9 mouse cellular contexts compared by ENCODE assay signal in genomic region chr5:122770304-122770703, GRCm38 (mm10). TPM values are rescaled to one million over a fixed set of nuclear protein-coding genes. Genes with fewer than 3 reads are reported as not detected.
DNase-seq lines count a peak whose midpoint lies in the region; ATAC-seq and TF ChIP-seq lines count a peak whose summit lies in the region.
"Had no signal": no experiment of that assay in that cellular context is flagged by ENCODE, and none has a peak within 500 bp of the region (broad histone marks: within the 10 kb centered on the region; RNA-seq: fewer than 3 reads in every experiment).

No protein-coding gene starts in this region.

- in situ Hi-C loops in ES-E14 (cut with MboI; ENCODE audit: low sequenced_read_pairs in 2 of 2, unreplicated experiment in 2 of 2): no loop called here

- intact Hi-C loops in left cerebral cortex, postnatal 14 days (cut with DNase I): no loop called here

- 43% methylated on average over 7 of the region's 7 CpGs for WGBS in embryonic facial prominence, embryonic 15.5 days
- 58% methylated on average over 7 of the region's 7 CpGs for WGBS in limb, embryonic 13.5 days
- 59% methylated on average over 7 of the region's 7 CpGs for WGBS in stomach, embryonic 15.5 days
- WGBS in forebrain, embryonic 14.5 days: 80% methylated on average over 7 of the region's 7 CpGs

- peaks cover 7 to 18% of the 10 kb centered on the region in 2 experiments for H3K4me1 ChIP-seq in ES-E14 (ENCODE audit: control insufficient read depth in 2 of 2, insufficient read depth in 2 of 2, low read length in 2 of 2, poor library complexity in 1 of 2)
- H3K4me1 ChIP-seq in embryonic facial prominence, embryonic 15.5 days: peaks cover 26% of the 10 kb centered on the region
- peaks cover 14% of the 10 kb centered on the region for H3K4me1 ChIP-seq in limb, embryonic 13.5 days
- H3K4me1 ChIP-seq in stomach, embryonic 15.5 days: peaks cover 8% of the 10 kb centered on the region; the same call in 1 of the 2 replicates
- H3K4me1 ChIP-seq in forebrain, embryonic 14.5 days (ENCODE audit: control insufficient read depth, insufficient read depth, low read length): no peaks in the 10 kb centered on the region

- H3K4me2 ChIP-seq in embryonic facial prominence, embryonic 15.5 days (replicated peaks): 0 out of 2 replicates have a peak overlapping the region, but pooled peaks have one; percentile 13
- no peak overlapping the region; the same call in 1 of the 2 replicates for H3K4me2 ChIP-seq in limb, embryonic 13.5 days (replicated peaks)
- no peak overlapping the region for H3K4me2 ChIP-seq in stomach, embryonic 15.5 days
- no peak overlapping the region for H3K4me2 ChIP-seq in forebrain, embryonic 14.5 days (ENCODE audit: low read length)

- ATAC-seq in embryonic facial prominence, embryonic 15.5 days (ENCODE audit: insufficient number of reproducible peaks, low FRiP score, low TSS enrichment, low read depth): no peak
- ATAC-seq in limb, embryonic 13.5 days (ENCODE audit: low FRiP score, low read depth): no peak
- ATAC-seq in stomach, embryonic 15.5 days (ENCODE audit: insufficient read depth, low FRiP score, low read depth): no peak
- no peak for ATAC-seq in forebrain, embryonic 14.5 days

- H3K27me3 ChIP-seq in embryonic facial prominence, embryonic 15.5 days: no peaks in the 10 kb centered on the region
- no peaks in the 10 kb centered on the region for H3K27me3 ChIP-seq in limb, embryonic 13.5 days
- no peaks in the 10 kb centered on the region for H3K27me3 ChIP-seq in stomach, embryonic 15.5 days (replicated peaks)
- no peaks in the 10 kb centered on the region for H3K27me3 ChIP-seq in forebrain, embryonic 14.5 days (replicated peaks; ENCODE audit: control insufficient read depth, insufficient read depth, low read length)
- H3K27me3 ChIP-seq: CH12.LX had no signal

- peak overlapping the region; percentile 2; the same call in 1 of the 2 replicates for H3K27ac ChIP-seq in ES-E14 (ENCODE audit: insufficient read depth, low read depth, low read length, poor library complexity, severe bottlenecking)
- H3K27ac ChIP-seq in embryonic facial prominence, embryonic 15.5 days (replicated peaks): peak overlapping the region; percentile 85
- peak overlapping the region; percentile 73 for H3K27ac ChIP-seq in limb, embryonic 13.5 days
- peak overlapping the region; percentile 67 for H3K27ac ChIP-seq in stomach, embryonic 15.5 days
- H3K27ac ChIP-seq in forebrain, embryonic 14.5 days (ENCODE audit: low read depth, low read length): no peak overlapping the region

- no peak overlapping the region for H3K4me3 ChIP-seq in ES-E14 (ENCODE audit: insufficient read depth in 1 of 2, low read depth in 1 of 2, low read length in 2 of 2, poor library complexity in 1 of 2, severe bottlenecking in 1 of 2)
- no peak overlapping the region for H3K4me3 ChIP-seq in embryonic facial prominence, embryonic 15.5 days (replicated peaks)
- H3K4me3 ChIP-seq in limb, embryonic 13.5 days: no peak overlapping the region
- H3K4me3 ChIP-seq in stomach, embryonic 15.5 days (replicated peaks): no peak overlapping the region
- H3K4me3 ChIP-seq in forebrain, embryonic 14.5 days (ENCODE audit: low read depth, low read length): no peak overlapping the region

- H3K36me3 ChIP-seq in ES-E14 (ENCODE audit: control insufficient read depth, insufficient read depth, low read length, poor library complexity, severe bottlenecking): no peaks in the 10 kb centered on the region
- no peaks in the 10 kb centered on the region for H3K36me3 ChIP-seq in embryonic facial prominence, embryonic 15.5 days
- peaks cover 30% of the 10 kb centered on the region for H3K36me3 ChIP-seq in limb, embryonic 13.5 days
- no peaks in the 10 kb centered on the region for H3K36me3 ChIP-seq in stomach, embryonic 15.5 days
- H3K36me3 ChIP-seq in forebrain, embryonic 14.5 days (ENCODE audit: control insufficient read depth, insufficient read depth, low read length): 0 out of 2 replicates have a peak, but pooled peaks cover 7% of the 10 kb centered on the region

- DNase-seq in gastrocnemius, adult 18-20 months (ENCODE audit: low spot score): peak; percentile 29
- no peak for DNase-seq in gastrocnemius, postnatal 4 days (ENCODE audit: low spot score in 2 of 2)
- DNase-seq in ES-E14 (ENCODE audit: low read depth, low spot score): no peak
- DNase-seq in forebrain, embryonic 14.5 days (ENCODE audit: low spot score): no peak
- DNase-seq in left cerebral cortex, postnatal 14 days (ENCODE audit: low spot score in 2 of 2): no peak

- H3K9ac ChIP-seq in ES-E14 (ENCODE audit: insufficient read depth, low read depth, low read length, poor library complexity, severe bottlenecking): peak overlapping the region; percentile 56; the same call in 1 of the 2 replicates
- H3K9ac ChIP-seq in embryonic facial prominence, embryonic 15.5 days: no peak overlapping the region
- peak overlapping the region; percentile 53 for H3K9ac ChIP-seq in limb, embryonic 13.5 days
- no peak overlapping the region for H3K9ac ChIP-seq in stomach, embryonic 15.5 days
- H3K9ac ChIP-seq in forebrain, embryonic 14.5 days (ENCODE audit: low read length): no peak overlapping the region

- no peaks in the 10 kb centered on the region for H3K9me3 ChIP-seq in ES-E14 (ENCODE audit: control insufficient read depth, insufficient read depth, low read depth, low read length)
- no peaks in the 10 kb centered on the region for H3K9me3 ChIP-seq in embryonic facial prominence, embryonic 15.5 days (replicated peaks)
- H3K9me3 ChIP-seq in limb, embryonic 13.5 days: 0 out of 2 replicates have a peak, but pooled peaks cover 3% of the 10 kb centered on the region
- no peaks in the 10 kb centered on the region for H3K9me3 ChIP-seq in stomach, embryonic 15.5 days
- no peaks in the 10 kb centered on the region for H3K9me3 ChIP-seq in forebrain, embryonic 14.5 days (replicated peaks; ENCODE audit: control insufficient read depth, low read length)

TF ChIP-seq in ES-E14, 5 proteins besides CTCF, POLR2A, EP300 and RAD21:
- no peak for TF ChIP-seq CHD2 (IDR thresholded peaks at IDR 0.05; ENCODE audit: low read depth, low read length)
- no peak for TF ChIP-seq ZNF384 (IDR thresholded peaks at IDR 0.05; ENCODE audit: low read depth, low read length)
- no peak for TF ChIP-seq HCFC1 (IDR thresholded peaks at IDR 0.05; ENCODE audit: borderline replicate concordance, insufficient read depth, low read length)
- no peak for TF ChIP-seq MAFK (IDR thresholded peaks at IDR 0.05; ENCODE audit: insufficient read depth, low read depth, low read length)

RNA-seq across cellular contexts. Expression of gene Camkk2, which starts 8.9 kb away (rescaled TPM):
- 1 to 10 TPM; 3.0 to 3.9 TPM for total RNA-seq in gastrocnemius, adult 18-20 months (2021)
- 10 to 100 TPM; 21.1 to 22.5 TPM for total RNA-seq in gastrocnemius, postnatal 4 days (2021)
- total RNA-seq in ES-E14 (2012; rRNA removed): 12.7 and 16.1 TPM in 2 replicates
- polyA plus RNA-seq in embryonic facial prominence, embryonic 15.5 days (2015; fragmentation: Nextera tagmentation; extraction: Ambion mirVana): 38.4 and 38.9 TPM in 2 replicates
- 36.4 and 38.0 TPM in 2 replicates for polyA plus RNA-seq in limb, embryonic 13.5 days (2015; fragmentation: Nextera tagmentation; extraction: Ambion mirVana)
- 23.2 and 25.2 TPM in 2 replicates for polyA plus RNA-seq in stomach, embryonic 15.5 days (2015; fragmentation: Nextera tagmentation; extraction: Ambion mirVana)
- polyA plus RNA-seq in forebrain, embryonic 14.5 days (2014; fragmentation: Nextera tagmentation; extraction: Ambion mirVana): 32.6 and 50.5 TPM in 2 replicates
- 100 to 1,000 TPM; 214 to 248 TPM for total RNA-seq in left cerebral cortex, postnatal 14 days (2021)

RNA-seq across cellular contexts. Expression of gene Anapc5, which starts 50.8 kb away (rescaled TPM):
- total RNA-seq in gastrocnemius, adult 18-20 months (2021): 100 to 1,000 TPM; 466 to 498 TPM
- total RNA-seq in gastrocnemius, postnatal 4 days (2021): 100 to 1,000 TPM; 245 TPM
- 285 and 344 TPM in 2 replicates for total RNA-seq in ES-E14 (2012; rRNA removed)
- polyA plus RNA-seq in embryonic facial prominence, embryonic 15.5 days (2015; fragmentation: Nextera tagmentation; extraction: Ambion mirVana): 390 and 401 TPM in 2 replicates
- polyA plus RNA-seq in limb, embryonic 13.5 days (2015; fragmentation: Nextera tagmentation; extraction: Ambion mirVana): 463 and 482 TPM in 2 replicates
- 384 and 409 TPM in 2 replicates for polyA plus RNA-seq in stomach, embryonic 15.5 days (2015; fragmentation: Nextera tagmentation; extraction: Ambion mirVana)
- polyA plus RNA-seq in forebrain, embryonic 14.5 days (2014; fragmentation: Nextera tagmentation; extraction: Ambion mirVana): 484 and 553 TPM in 2 replicates
- 100 to 1,000 TPM; 239 to 248 TPM for total RNA-seq in left cerebral cortex, postnatal 14 days (2021)

Comparison
In these comparisons a context has a peak if more than half of its experiments do, and no peak if none do; other contexts are left out.
1. H3K9ac ChIP-seq: peak in ES-E14 (single experiment) and limb, embryonic 13.5 days (single experiment); none in embryonic facial prominence, embryonic 15.5 days (single experiment), stomach, embryonic 15.5 days (single experiment) and forebrain, embryonic 14.5 days (single experiment).
2. RNA of gene Camkk2, which starts 8.9 kb away (total RNA-seq): 214 to 248 TPM in left cerebral cortex, postnatal 14 days; 21.1 to 22.5 TPM in gastrocnemius, postnatal 4 days, 12.7 to 16.1 TPM in ES-E14 and 3.0 to 3.9 TPM in gastrocnemius, adult 18-20 months; every median in the first group is over 4 times any median in the second.